Mouse (Mus musculus) right cerebral cortex, postnatal 10 days (tissue): ENCODE data around the gene Olfr522.
"Not testable (repeated sequence)": the region's sequence is repeated elsewhere in the genome, so short reads cannot be mapped to it uniquely, and the experiment has no call there.

Source experiments
- DNase-seq, 2 experiments: peaks; one replicate each; pipeline ENCODE4 v3.0.0; 2021; ENCODE audit warnings: low spot score in 2 of 2

Olfr522 gene

DNA sequence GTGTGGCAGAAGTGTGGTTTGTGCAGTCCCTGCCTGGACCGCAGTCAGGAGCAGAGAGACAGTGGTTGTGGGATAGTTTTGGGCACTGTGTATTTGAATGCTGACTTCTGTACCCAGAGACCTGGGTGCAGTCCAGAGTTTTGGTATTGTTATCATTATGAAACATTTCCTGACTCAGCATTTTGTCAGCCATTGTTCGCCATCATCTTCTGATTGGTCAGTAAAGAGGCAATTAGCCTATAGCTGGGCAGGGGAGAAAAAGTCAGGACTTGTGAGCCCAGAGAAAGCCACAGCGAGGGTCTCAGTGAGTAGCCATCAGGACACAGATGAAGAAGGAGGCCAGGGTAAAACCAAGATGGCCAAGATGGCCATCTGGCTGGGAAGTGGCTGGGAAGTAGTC is 4.2 kb downstream of the Olfr522 start:
- DNase-seq = no peak

GRCm38 (mm10) chr7:140154218-140154927 is 10.2 kb downstream of the Olfr522 start, which contains the start of gene Sprn:
Gene Sprn, minus strand, starts transcription at chr7:140154877.
- DNase-seq = peak; percentile 91 to 92

DNA sequence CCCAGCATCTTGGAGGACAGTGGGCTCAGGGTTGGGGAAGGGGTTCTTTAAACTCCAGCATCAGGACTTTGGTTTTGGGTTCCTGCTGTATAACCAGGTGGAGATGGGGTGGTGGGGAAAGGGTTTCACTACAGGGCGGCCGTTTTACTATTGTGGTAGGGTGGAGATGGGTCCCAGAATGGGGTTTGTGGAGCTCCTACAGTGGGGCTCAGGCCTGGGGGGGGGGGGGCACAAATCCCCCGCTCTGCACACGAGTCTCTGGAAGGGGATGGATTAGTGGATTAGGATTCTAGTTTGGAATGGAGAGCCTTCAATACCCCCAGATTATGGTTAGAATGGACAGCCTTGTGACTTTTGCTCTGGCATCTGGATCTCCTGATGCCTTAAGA is 10.7 kb downstream of the Olfr522 start:
- DNase-seq = no peak

GRCm38 (mm10) chr7:140153383-140153782 is 11.2 kb downstream of the Olfr522 start:
- peak; percentile 75 to 77 for DNase-seq

GRCm38 (mm10) chr7:140144550-140144949 is 20.0 kb downstream of the Olfr522 start:
- no peak for DNase-seq

DNA sequence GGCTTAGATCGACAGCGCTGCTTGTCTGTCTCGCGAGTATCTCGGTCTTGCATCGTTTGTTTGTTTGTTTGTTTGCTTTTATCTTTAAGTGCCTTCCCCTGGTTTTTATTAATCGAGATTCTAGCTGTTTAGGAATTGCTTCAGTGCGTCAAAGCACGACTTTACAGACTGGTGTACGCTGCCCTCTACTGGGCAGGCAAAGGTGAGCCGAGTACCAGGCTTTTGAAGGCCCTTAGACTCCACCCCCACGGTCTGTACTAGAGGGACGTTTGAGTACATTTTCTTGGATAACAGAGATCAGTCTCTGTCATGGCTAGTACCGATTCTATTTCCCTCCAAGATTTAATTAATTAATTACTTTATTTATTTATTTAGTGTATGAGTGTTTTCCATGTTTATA is 23.2 kb downstream of the Olfr522 start:
- DNase-seq = peak in 1 of 2 experiments; percentile 72

DNA sequence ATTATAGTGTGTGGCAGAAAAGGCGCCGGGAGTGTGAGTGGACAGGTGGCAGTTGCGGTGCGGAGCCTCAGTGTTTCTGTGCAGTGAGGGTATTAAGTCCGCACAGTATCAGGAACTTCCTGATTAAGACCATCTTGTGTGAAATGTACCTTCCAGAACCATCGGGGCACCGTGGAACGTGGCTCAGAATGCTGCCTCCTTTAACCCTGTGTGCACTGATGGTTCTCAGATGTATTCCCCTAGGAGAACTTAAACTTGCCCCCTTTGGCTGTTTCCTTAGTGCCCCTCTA is 26.6 kb downstream of the Olfr522 start:
- DNase-seq = no peak

DNA sequence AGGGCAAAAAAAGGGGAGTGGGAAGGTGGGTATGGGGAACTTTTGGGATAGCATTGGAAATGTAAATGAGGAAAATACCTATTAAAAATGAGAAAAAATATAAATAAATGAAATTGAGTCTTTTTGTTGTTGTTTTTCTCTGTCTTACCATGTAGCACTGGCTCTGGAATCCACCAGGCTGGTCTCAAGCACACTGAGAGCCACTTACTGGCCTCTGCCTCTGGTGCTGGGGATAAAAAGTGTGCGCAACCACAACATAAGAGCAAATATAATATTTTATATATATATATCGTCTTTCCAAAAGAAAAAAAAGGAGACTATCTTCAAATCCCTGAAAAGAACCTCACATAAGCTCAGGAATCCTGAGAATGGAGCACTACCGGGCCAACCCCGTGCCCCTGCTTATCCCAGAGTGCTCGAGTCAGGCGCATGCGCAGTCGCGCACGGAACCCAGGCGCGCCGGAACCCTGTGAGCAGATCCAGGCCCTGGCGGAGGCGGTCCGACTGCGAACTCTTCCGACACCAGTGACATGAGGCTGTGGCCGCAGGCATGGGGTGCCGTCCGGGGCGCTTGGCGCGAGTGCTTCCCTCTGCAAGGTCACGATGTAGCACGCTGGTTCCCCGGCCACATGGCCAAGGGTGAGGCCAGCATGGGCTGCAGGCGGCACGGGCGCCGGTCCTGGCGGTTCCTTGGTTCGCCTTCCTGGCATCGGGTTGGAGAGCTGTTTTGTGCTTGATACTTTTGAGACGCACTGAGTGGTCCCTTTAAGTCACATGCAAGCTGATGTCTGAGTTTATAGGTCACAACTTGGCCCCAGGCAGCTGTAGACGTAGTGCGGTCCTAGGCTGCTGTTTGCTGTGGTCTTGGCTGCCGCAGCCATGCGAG is 27.2 kb downstream of the Olfr522 start, which contains the start of gene Mtg1:
TSS of gene Mtg1 (plus strand) at position 430 of the 886 bp plus-strand sequence.
- peak; percentile 97 to 99 for DNase-seq

DNA sequence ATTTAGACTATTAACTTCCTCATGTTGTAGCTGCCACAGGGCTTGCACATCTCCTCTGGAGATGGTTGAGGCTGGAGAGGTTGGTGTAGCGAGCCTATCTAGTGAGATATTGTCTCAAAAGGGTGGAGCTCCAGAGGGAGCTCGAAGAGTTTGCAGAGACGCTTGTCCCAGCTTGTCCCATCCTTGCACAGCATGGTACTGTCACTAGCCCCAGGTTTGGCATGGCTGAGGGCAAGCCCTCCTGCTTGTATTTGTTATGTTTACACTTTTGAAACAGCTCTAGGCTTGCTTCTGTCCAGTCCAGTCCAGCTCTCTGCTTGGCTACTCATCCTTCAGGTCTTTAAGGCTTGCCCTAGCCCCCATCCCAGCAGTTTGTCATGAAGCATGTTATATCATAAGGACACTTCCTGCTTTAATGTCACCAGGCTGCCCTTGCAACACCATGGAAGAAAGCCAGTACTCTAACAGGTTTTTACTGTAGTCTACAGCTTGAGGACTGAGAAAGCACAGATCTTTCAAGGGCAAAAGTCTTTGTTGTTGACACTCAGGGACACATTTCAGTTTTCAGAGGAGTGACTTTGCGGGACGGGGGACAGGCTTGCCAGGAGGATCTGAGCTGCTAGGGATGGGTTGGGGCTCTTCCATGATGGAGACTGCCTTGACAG is 29.3 kb downstream of the Olfr522 start:
- DNase-seq = no peak

- not testable (repeated sequence) for DNase-seq
Observed at GRCm38 (mm10) chr7:140134033-140134432, 30.5 kb downstream of the Olfr522 start.

DNA sequence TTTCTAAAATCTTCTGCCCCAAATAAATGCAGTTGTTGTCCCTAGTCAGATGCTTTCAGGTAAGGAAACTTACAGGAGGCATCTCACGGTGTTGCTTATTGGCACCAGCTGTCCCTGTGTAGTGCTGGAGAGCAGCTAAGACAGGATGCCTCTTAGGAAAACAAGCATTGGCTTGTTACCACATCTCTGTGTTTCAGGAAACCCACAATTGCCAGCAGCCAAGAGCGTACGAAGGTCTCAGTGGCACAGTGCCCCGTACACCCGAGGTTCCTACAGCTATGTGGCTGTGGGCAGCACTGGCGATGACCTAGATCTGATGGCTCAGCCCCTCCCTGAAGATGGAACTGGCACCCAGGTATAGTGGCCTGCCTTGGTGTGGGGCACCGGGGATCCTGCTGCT is 32.4 kb downstream of the Olfr522 start:
- not testable (repeated sequence) for DNase-seq

DNA sequence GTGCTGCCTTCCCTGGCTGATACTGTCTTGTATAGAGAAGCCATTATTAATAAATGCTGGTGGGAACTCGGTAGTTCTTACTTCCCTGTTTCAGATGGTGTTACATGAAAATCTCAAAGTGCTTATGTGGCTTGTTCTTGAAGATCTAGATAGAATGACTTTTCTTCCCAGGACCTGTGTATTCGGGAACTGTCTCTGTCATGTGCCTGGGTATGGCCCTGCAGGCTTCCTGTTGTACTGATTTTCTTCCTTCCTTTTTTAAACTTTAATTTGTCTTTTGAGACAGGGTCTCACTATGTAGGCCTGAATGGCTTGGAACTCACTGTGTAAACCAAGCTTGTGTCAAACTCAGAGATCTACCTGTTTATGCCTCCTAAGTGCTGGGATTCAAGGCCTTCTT is 36.7 kb downstream of the Olfr522 start:
- DNase-seq = no peak

GRCm38 (mm10) chr7:140126934-140127333 is 37.6 kb downstream of the Olfr522 start:
- no peak for DNase-seq

DNA sequence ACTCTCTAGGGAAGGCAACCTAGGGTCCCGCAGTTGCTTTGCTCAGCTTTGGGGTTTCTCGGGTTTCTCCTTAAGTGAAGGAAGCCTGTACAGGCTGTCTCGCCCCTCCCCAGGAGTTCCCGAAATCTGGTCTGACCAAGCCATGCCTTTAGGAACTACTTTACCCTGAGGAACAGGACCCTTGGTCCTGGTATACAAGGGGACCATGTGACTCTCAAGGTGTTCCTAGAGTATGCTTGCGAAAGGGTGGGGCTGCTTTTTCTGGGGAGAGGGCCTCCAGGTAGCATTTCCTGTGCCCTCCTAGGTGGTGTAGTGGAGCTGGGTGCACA is 38.6 kb downstream of the Olfr522 start:
- DNase-seq = no peak

GRCm38 (mm10) chr7:140125278-140126021 is 39.1 kb downstream of the Olfr522 start:
- peak; percentile 93 to 94 for DNase-seq

- DNase-seq = no peak
Observed at GRCm38 (mm10) chr7:140124382-140124781, 40.2 kb downstream of the Olfr522 start.

- no peak for DNase-seq
Observed at GRCm38 (mm10) chr7:140122765-140123164, 41.8 kb downstream of the Olfr522 start.

DNA sequence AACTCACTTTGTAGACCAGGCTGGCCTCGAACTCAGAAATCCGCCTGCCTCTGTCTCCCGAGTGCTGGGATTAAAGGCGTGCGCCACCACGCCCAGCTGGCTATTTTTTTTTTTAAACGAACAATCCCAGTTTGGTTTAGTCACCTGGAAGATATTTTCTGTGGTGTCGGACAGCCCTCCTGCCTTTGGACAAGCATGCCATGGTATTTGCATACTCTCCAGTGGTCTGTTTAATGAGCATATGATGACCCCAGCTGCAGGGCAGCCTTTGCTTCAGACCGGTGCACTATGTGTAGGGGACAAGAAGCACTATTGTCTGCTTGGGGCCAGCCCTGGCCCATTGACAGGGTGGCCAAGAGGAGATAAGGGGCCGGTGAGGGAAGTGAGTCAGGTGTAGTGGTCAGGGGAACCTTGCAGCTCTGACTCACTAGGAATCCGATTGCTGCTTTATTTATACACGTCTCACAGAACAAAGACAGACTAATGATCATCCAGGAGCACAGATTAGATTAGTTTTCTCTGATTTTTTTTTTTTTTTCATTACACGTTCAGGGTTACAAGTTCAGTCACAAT is 43.1 kb downstream of the Olfr522 start:
- no peak for DNase-seq

DNA sequence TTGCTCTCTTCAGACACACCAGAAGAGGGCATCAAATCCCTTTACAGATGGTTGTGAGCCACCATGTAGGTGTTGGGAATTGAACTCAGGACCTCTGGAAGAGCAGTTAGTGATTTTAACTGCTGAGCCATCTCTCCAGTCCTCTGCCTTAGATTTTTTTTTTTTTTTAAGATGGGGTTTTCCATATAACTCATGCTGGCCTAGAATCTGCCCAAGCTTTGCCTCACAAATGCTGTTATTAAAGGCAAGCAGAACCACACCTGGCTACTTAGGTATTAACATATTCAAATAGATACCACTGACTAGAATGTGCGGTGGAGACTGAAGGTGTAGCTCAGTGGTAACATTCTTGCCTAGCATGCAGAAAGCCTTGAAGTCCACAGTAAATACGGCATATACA is 44.1 kb downstream of the Olfr522 start:
- no peak for DNase-seq

GRCm38 (mm10) chr7:140116329-140117054 is 48.1 kb downstream of the Olfr522 start, which contains the start of gene Echs1:
Gene Echs1, minus strand, starts transcription at chr7:140116476.
- peak; percentile 91 to 92 for DNase-seq
